Mouse (Mus musculus): ENCODE data around the gene Slc44a4.

DNA sequence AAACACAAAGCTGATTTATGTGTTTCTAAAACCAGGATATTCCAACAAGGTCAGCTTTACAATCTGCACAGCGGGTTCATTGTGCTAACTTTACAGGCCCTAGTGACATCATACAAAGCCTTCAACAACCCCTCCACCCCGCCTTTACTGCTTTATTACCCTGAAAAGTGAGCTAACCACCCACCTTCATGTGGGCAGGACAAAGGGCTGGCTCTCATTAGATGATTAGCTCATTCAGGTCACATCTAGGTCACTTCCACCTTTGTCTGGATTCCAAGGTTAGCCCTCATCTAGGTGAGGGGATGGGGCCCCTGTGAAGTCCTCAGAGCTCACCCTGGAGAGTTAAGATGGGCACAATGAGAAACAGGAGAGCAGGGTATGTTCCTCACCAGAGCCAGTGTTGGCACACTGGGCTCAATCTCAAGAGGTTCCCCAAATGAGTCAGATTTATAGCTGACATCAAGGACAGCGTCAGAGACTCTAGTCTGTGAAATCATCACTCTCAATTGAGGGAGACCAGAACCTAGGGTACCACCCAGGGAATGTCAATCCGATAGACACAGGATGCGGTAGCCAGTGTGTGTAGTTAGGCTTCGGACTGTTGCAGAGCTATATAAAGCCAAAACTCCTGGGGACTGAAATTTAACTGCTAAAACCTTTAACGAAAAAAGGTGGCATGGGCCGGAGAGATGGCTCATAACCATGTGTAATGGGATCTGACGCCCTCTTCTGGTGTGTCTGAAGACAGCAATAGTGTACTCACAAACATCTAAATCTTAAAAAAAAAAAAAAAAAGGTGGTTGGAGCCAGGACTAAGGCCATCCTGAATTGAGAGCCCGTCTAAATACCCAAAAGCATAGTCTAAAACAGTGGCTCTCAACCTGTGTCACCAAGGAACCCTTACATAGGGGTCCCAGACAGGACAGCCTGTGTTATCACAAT, 36.5 kb downstream of the Slc44a4 start:
- TF ChIP-seq CTCF (IDR thresholded peaks at IDR 0.05; ENCODE audit: borderline replicate concordance, extremely low read depth, insufficient read depth, insufficient read length) (peak; percentile 19; the same call in 1 of the 2 replicates), POLR2A (IDR thresholded peaks at IDR 0.05; ENCODE audit: borderline replicate concordance, extremely low read depth, insufficient read depth, insufficient read length, poor library complexity, severe bottlenecking) (no peak)

Data from brain, embryonic 14.5 days (tissue).